Mouse (Mus musculus) Patski (cell line): ENCODE data around the gene Phactr4. TPM values are rescaled to one million over a fixed set of nuclear protein-coding genes. Genes with fewer than 3 reads are reported as not detected.
"Not testable (repeated sequence)": the region's sequence is repeated elsewhere in the genome, so short reads cannot be mapped to it uniquely, and the experiment has no call there.

Experiments
- ATAC-seq: fragments of 100-300 bp; one replicate; pipeline ENCODE4 v1.8.0; 2021
- CTCF ChIA-PET: fragments of 350-600 bp; sonication (Branson Sonifier 250); formaldehyde crosslinking; loops from one replicate; lab custom pipeline; 2022; ENCODE audit warnings: inconsistent platforms; lab: Charles Lee
- POLR2A ChIA-PET: fragments of 350-600 bp; sonication (Branson Sonifier 250); formaldehyde crosslinking; loops from one replicate; lab custom pipeline; 2022; ENCODE audit warnings: antibody characterized with exemption, inconsistent platforms; lab: Charles Lee
- DNase-seq: peaks from one replicate; pipeline ENCODE4 v3.0.0-alpha.2; 2011; ENCODE audit warnings: low read depth, low spot score
- H3K27me3 ChIP-seq: fragments of 371-371 bp; one replicate; pipeline ENCODE4 v1.5.1; 2021
- CTCF ChIP-seq: fragments of 100-300 bp; IDR thresholded peaks from one replicate; pipeline ENCODE4 v1.5.1; 2021
- in situ Hi-C: fragments of 300-500 bp; cut with MboI; formaldehyde crosslinking; loops from 3 replicates; pipeline ENCODE4 v1.11.1; 2018; ENCODE audit warnings: low pct_unique_long_range_greater_than_20kb, mixed read lengths
- polyA plus RNA-seq: library from polyadenylated mRNA; unstranded; gene quantifications from one replicate; pipeline ENCODE4 v1.2.3, GENCODE M21; 2021

Phactr4 gene
- polyA plus RNA-seq, 1 experiment from 2014 or later = 60.4 TPM

DNA sequence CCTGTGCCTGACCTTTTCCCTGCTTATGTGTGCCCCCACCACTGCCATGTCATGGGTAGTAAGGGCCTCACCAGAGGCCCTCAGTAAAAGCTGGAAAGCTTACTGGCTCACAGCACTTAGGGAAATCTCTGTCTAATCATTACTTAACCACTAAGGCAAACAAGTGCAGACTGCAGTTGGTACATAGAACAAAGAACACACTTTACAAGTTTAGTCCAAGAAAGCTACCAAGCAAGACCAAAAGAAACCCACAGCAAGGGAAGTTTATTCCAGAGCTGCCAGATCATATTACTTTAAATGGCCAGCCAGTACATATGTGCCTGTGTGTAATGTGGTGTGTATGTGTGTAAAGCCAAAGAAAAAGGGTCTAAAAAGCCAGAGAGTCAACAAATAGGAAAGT lies 6.3 kb downstream of the Phactr4 start:
- ATAC-seq (peak; percentile 12), DNase-seq (no peak)
- in situ Hi-C loops = no loop called here
- H3K27me3 ChIP-seq = no peaks in the 10 kb centered on the region
- POLR2A ChIA-PET = no interaction called here
- no peak for TF ChIP-seq CTCF
- CTCF ChIA-PET = interaction anchor here (1.1 to 2.7 kb wide), 6 partner anchors 12 to 136 kb away, joined by 3 to 14 read pairs (median 3); partner anchors contain the start of gene Med18

DNA sequence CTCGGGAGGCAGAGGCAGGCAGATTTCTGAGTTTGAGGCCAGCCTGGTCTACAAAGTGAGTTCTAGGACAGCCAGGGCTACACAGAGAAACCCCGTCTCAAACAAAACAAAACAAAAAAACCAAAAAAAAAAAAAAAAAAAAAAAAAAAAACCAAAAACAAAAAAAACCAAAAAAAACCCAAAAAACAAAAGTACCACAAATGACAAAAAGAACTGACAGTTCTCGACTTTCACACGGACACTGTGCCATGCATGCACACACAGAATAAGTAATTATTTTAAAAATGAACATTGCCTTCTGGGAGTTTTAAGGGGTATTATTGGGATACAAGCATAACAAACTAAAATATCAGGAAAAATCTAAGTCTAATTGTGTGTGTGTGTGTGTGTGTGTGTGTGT lies 9.0 kb downstream of the Phactr4 start:
- in situ Hi-C loops = loop anchor here (5.0 kb wide), 2 partner anchors 46 to 111 kb away; partner anchors contain the start of gene Rab42
- CTCF ChIA-PET = interaction anchor here (2.8 kb wide), 1 partner anchor 101 kb away, joined by 19 read pairs; no protein-coding TSS in a partner anchor
- ATAC-seq, DNase-seq, H3K27me3 ChIP-seq, POLR2A ChIA-PET: not testable (repeated sequence)

DNA sequence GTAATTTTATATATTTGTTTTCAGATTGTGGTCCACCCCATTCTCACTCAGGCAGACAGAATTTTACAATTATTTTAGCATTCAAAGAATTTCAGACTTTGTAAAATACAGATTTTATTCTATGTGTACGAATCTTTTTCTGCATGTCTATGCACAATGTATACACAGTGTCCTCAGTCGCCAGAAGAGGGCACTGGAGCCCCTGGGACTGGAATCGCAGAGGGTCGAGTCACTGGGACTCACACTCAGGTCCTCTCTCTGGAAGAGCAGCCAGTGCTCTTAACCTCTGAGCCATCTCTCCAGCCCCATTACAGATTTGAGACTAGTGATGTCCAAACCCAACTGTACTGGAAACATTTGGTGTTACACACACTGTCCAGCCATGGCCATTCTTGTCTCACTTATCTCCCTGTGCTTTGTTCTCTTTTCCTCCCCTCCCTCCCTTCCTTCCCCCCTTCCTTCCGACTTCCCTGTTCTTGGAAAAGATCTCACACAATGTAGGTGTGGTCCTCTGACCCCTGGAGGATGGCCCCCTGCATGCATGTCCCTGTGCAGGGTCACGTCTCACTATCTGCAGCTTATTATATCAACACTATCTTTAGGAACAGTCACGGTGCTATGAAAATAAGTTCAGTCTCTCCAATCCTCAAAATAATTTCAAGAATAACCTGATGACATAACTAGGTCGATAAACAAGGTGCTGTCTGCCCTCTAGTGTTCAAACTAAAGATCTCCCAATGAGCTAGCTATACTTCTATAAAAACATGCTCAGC lies 10.8 kb downstream of the Phactr4 start:
- DNase-seq = no peak
- ChIA-PET CTCF (interaction anchor here (1.0 to 2.8 kb wide), 7 partner anchors 8 to 102 kb away, joined by 3 to 19 read pairs (median 4); no protein-coding TSS in a partner anchor), POLR2A (interaction anchor here (0.6 to 1.2 kb wide), 2 partner anchors 8 to 116 kb away, joined by 3 to 5 read pairs; no protein-coding TSS in a partner anchor)
- TF ChIP-seq CTCF = peak; percentile 47
- no peak for ATAC-seq
- H3K27me3 ChIP-seq = no peaks in the 10 kb centered on the region
- in situ Hi-C loops = loop anchor here (5.0 kb wide), 2 partner anchors 44 to 109 kb away; partner anchors contain the start of gene Rab42

DNA sequence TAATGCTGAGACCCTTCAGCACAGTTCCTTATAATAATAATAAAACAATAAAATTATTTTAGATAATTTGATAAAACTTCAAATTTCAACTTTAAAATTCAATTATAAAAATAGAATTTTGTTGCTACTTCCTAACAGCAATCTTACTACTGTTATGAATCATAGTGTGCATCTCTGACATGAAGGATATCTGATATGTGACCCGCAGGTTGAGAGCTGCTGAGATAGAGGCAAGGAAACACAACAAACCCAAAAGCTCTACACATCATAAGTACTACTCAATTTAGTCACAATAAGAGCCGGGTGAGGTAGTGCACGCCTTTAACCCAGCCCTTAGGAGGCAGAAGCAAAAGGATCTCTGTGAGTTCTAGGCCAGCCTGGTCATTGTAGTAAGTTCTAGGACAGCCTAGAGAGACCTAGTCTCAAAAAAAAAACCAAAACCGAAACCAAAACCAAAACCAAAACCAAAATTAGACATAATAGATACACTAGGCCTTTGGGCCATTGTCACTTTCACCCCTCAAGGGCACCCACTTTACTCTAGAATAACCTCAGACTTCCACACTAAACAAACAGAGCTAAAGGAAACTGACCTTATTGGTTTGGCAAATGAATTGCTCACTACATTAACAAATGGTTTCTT lies 12.6 kb downstream of the Phactr4 start:
- TF ChIP-seq CTCF = no peak
- no peak for ATAC-seq
- no peak for DNase-seq
- in situ Hi-C loops = loop anchor here (5.0 kb wide), 2 partner anchors 42 to 107 kb away; partner anchors contain the start of gene Rab42
- no peaks in the 10 kb centered on the region for H3K27me3 ChIP-seq
- ChIA-PET POLR2A (no interaction called here), CTCF (interaction anchor here (1.3 to 1.5 kb wide), 2 partner anchors 104 to 105 kb away, joined by 3 to 5 read pairs; no protein-coding TSS in a partner anchor)

DNA sequence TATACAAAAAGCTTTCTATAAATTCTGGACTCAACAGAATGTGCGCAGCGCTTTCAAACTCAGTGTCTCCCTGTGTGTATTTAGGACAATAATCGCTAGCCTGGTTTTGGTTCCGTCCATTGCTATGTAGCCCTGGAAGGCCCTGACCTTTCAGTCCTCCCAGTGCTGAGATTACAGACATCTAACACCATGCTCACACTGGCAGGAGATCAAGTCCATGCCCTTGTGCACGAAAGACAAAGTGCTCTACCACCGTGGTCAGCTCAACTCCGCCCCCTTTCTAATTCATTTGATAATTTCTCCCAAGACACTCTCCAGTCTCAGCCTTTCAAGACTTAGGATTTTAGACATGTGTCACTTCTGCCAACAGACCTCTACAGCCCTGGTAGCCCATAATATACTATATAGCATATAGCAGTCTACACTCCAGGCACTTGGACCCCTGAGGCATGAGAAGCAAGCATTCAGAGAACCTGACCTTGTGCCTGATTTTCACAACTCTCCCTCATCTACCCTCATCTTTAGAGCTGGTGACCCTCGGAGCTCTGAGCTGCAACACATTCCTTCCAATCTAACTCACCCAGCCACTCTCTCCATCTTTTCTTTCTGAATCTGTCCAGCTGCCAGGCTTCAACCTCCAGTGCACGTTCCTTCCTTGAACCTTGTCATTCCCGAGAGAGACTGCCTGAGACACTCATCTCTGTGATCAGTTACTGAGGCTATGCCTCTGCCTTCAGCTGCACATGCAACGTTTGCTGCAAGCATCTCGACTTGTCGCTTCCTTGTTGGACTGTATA lies 15.7 kb downstream of the Phactr4 start:
- in situ Hi-C loops = no loop called here
- ChIA-PET POLR2A (no interaction called here), CTCF (interaction anchor here (1.3 to 2.8 kb wide), 2 partner anchors 8 to 108 kb away, joined by 3 to 10 read pairs; no protein-coding TSS in a partner anchor)

DNA sequence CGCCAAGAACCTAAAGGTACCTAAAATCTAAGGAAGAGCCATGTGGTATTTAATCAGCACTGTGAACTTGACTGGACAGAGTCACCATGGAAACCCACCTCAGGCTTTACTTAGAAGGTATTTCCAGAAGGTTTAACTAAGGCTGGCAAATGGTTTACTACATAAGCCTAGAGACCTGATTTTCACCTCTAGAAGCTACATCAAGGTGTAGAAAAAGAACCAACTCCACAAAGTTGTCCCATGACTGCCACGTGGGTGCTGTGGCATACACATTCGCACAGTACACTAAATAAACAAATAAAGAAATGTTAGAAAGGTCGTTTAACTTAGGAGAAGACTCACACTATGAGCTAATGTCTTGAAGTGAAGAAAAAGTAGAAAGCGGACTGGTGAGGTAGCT lies 17.7 kb downstream of the Phactr4 start:
- in situ Hi-C loops = no loop called here
- no peak for TF ChIP-seq CTCF
- ChIA-PET CTCF (no interaction called here), POLR2A (no interaction called here)
- no peak for ATAC-seq
- no peaks in the 10 kb centered on the region for H3K27me3 ChIP-seq
- DNase-seq = no peak

More for the DNA sequence above, 15.7 kb downstream of the Phactr4 start:
- DNase-seq = no peak
- no peaks in the 10 kb centered on the region for H3K27me3 ChIP-seq
- ATAC-seq = no peak
- TF ChIP-seq CTCF = no peak

DNA sequence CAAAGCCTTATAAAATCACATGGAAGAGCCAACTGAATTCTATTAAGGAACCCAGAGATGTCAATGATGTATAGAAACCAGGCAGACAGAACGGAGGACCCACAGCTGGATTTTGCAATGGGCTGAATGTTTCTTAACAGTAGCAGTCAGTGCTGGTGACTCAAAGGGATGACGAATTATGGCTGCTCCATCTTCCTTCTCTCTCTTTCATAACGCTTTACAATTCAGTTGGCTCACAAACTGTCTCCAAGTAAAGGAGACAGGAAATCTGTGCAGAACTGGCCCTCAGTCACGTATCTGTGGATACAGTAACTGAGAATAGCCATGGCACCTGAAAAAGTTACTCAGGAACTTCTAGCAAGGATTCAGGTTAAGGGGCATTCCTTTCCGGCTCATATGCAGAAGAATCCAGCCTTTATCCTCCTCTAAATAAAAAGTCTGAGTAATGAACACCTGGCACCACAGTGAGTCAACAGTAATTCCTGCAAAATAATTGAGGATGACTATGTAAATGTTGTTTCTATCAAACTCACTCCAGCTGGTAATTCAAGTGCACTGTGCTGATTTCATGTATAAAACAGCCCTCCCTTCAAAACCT lies 19.1 kb downstream of the Phactr4 start:
- H3K27me3 ChIP-seq = no peaks in the 10 kb centered on the region
- no peak for TF ChIP-seq CTCF
- ChIA-PET POLR2A (interaction anchor here (1.5 kb wide), 1 partner anchor 9 kb away, joined by 3 read pairs; no protein-coding TSS in a partner anchor), CTCF (interaction anchor here (0.8 to 1.4 kb wide), 4 partner anchors 9 to 112 kb away, joined by 3 to 4 read pairs (median 3); no protein-coding TSS in a partner anchor)
- in situ Hi-C loops = no loop called here
- peak; percentile 86 for DNase-seq
- ATAC-seq = peak; percentile 61

DNA sequence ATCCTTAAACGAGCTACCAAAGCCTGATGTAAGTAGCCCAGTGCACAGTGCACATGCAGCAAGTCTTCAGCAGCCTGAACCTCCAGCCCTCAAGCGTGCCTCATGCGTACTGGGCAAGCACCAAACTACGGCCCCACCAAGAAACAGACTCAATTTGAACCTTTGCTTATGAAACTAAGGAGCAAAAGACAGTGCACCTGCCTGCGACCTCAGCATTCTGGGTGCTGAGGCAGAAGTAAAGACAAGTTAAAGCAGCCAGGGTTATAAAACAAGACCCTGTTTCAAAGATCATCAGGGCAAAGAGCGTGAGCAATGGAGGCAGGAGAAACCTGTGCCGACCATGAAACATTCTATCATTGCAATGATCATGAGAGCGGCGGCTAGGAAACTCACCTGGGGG lies 21.3 kb downstream of the Phactr4 start:
- no peaks in the 10 kb centered on the region for H3K27me3 ChIP-seq
- ATAC-seq = no peak
- ChIA-PET POLR2A (no interaction called here), CTCF (no interaction called here)
- in situ Hi-C loops = no loop called here
- no peak for TF ChIP-seq CTCF
- DNase-seq = no peak

DNA sequence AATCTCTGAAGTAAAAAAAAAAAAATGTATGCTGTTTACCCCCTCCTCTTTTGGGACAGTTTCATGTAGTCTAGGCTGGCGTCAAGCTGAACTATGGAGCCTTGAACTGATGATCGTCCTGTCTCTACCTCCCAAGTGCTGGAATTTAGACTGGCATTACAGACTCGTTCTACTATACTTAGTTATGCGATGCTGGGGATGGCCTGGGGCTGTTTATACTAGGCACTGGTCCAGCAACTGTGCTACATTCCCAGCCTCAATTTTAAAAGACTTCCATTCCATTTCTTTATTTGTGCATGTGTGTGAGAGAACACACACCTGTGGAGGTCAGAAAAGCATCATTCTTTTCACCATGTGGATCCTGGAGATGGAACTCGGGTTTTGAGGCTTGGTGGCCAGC lies 23.4 kb downstream of the Phactr4 start:
- H3K27me3 ChIP-seq = no peaks in the 10 kb centered on the region
- DNase-seq = no peak
- POLR2A ChIA-PET = no interaction called here
- CTCF ChIA-PET = no interaction called here
- in situ Hi-C loops = no loop called here
- ATAC-seq = no peak
- no peak for TF ChIP-seq CTCF
